Mouse (Mus musculus): ENCODE results near the gene Cgnl1. TPM values are rescaled to one million over a fixed set of nuclear protein-coding genes. Genes with fewer than 3 reads are reported as not detected.

Gene Cgnl1
- polyA plus RNA-seq, 1 experiment from 2014 or later, result 7.0 TPM

- WGBS, result 98% methylated on average over 2 of the region's 2 CpGs
- H3K4me1 ChIP-seq (ENCODE audit: control insufficient read depth, insufficient read depth, low read length), result peaks cover 23% of the 10 kb centered on the region
- no peaks in the 10 kb centered on the region for H3K36me3 ChIP-seq (ENCODE audit: control insufficient read depth, insufficient read depth, low read length)
Observed at GRCm38 (mm10) chr9:71675216-71675615, 96.2 kb downstream of the Cgnl1 start.

GRCm38 (mm10) chr9:71674476-71674875, 96.9 kb downstream of the Cgnl1 start:
- Histone ChIP-seq H3K27me3 (replicated peaks; ENCODE audit: control insufficient read depth, insufficient read depth, low read length) (no peaks in the 10 kb centered on the region), H3K4me2 (ENCODE audit: low read depth, low read length) (no peak overlapping the region), H3K9ac (ENCODE audit: low read depth, low read length) (no peak overlapping the region), H3K36me3 (ENCODE audit: control insufficient read depth, insufficient read depth, low read length) (no peaks in the 10 kb centered on the region), H3K4me1 (ENCODE audit: control insufficient read depth, insufficient read depth, low read length) (peaks cover 25% of the 10 kb centered on the region), H3K4me3 (ENCODE audit: low read length) (no peak overlapping the region), H3K27ac (ENCODE audit: low read length) (no peak overlapping the region), H3K9me3 (ENCODE audit: control insufficient read depth, low read length) (no peaks in the 10 kb centered on the region)
- ATAC-seq, result no peak
- WGBS, result 30% methylated on average over 5 of the region's 5 CpGs

More at GRCm38 (mm10) chr9:71675216-71675615, 96.2 kb downstream of the Cgnl1 start:
- Histone ChIP-seq H3K27me3 (replicated peaks; ENCODE audit: control insufficient read depth, insufficient read depth, low read length) (no peaks in the 10 kb centered on the region), H3K4me3 (ENCODE audit: low read length) (no peak overlapping the region), H3K27ac (ENCODE audit: low read length) (no peak overlapping the region), H3K9me3 (ENCODE audit: control insufficient read depth, low read length) (no peaks in the 10 kb centered on the region), H3K9ac (ENCODE audit: low read depth, low read length) (no peak overlapping the region), H3K4me2 (ENCODE audit: low read depth, low read length) (no peak overlapping the region)
- ATAC-seq, result no peak

GRCm38 (mm10) chr9:71672495-71672894, 98.9 kb downstream of the Cgnl1 start:
- WGBS, result over 99% methylated on average over 4 of the region's 4 CpGs
- no peaks in the 10 kb centered on the region for H3K36me3 ChIP-seq (ENCODE audit: control insufficient read depth, insufficient read depth, low read length)
- H3K4me3 ChIP-seq (ENCODE audit: low read length), result no peak overlapping the region
- H3K27me3 ChIP-seq (replicated peaks; ENCODE audit: control insufficient read depth, insufficient read depth, low read length), result no peaks in the 10 kb centered on the region
- H3K4me2 ChIP-seq (ENCODE audit: low read depth, low read length), result no peak overlapping the region
- H3K4me1 ChIP-seq (ENCODE audit: control insufficient read depth, insufficient read depth, low read length), result peaks cover 25% of the 10 kb centered on the region
- H3K9ac ChIP-seq (ENCODE audit: low read depth, low read length), result no peak overlapping the region
- no peak for ATAC-seq
- no peaks in the 10 kb centered on the region for H3K9me3 ChIP-seq (ENCODE audit: control insufficient read depth, low read length)
- no peak overlapping the region for H3K27ac ChIP-seq (ENCODE audit: low read length)

- Histone ChIP-seq H3K4me2 (ENCODE audit: low read depth, low read length) (no peak overlapping the region), H3K27me3 (replicated peaks; ENCODE audit: control insufficient read depth, insufficient read depth, low read length) (no peaks in the 10 kb centered on the region), H3K4me3 (ENCODE audit: low read length) (no peak overlapping the region), H3K36me3 (ENCODE audit: control insufficient read depth, insufficient read depth, low read length) (no peaks in the 10 kb centered on the region), H3K27ac (ENCODE audit: low read length) (peak overlapping the region; percentile 38; the same call in 1 of the 2 replicates), H3K9me3 (ENCODE audit: control insufficient read depth, low read length) (no peaks in the 10 kb centered on the region), H3K9ac (ENCODE audit: low read depth, low read length) (no peak overlapping the region), H3K4me1 (ENCODE audit: control insufficient read depth, insufficient read depth, low read length) (peaks cover 32% of the 10 kb centered on the region)
- ATAC-seq, result peak; percentile 40; the same call in 1 of the 2 replicates
- 52% methylated on average over 5 of the region's 5 CpGs for WGBS
Observed at GRCm38 (mm10) chr9:71670677-71671076, 100.7 kb downstream of the Cgnl1 start.

DNA sequence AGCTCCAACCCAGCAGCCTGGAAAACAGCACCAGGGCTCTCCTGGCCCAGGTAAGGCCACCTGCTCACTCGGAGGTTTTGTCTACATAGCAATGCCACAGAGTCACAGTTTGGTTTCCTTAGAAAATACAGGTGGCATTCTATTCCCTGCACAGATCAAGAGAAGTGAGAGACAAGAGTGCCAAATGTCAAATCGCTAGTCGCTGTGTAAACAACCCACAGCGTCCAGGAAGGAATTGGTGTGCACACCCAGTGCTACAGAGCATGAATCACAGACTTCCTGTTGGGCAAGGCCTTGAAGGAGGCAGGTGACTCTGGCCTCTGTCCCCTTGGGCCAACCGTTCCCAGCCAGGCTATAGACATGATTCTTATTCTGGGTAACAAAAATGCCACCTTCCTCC, 103.8 kb downstream of the Cgnl1 start:
- Histone ChIP-seq H3K27me3 (replicated peaks; ENCODE audit: control insufficient read depth, insufficient read depth, low read length) (no peaks in the 10 kb centered on the region), H3K4me1 (ENCODE audit: control insufficient read depth, insufficient read depth, low read length) (peaks cover 37% of the 10 kb centered on the region), H3K4me3 (ENCODE audit: low read length) (no peak overlapping the region), H3K27ac (ENCODE audit: low read length) (peak overlapping the region; percentile 76), H3K9ac (ENCODE audit: low read depth, low read length) (peak overlapping the region; percentile 38; the same call in 1 of the 2 replicates), H3K36me3 (ENCODE audit: control insufficient read depth, insufficient read depth, low read length) (no peaks in the 10 kb centered on the region), H3K4me2 (ENCODE audit: low read depth, low read length) (no peak overlapping the region), H3K9me3 (ENCODE audit: control insufficient read depth, low read length) (no peaks in the 10 kb centered on the region)
- 29% methylated on average over 5 of the region's 5 CpGs for WGBS
- ATAC-seq, result peak; percentile 82

DNA sequence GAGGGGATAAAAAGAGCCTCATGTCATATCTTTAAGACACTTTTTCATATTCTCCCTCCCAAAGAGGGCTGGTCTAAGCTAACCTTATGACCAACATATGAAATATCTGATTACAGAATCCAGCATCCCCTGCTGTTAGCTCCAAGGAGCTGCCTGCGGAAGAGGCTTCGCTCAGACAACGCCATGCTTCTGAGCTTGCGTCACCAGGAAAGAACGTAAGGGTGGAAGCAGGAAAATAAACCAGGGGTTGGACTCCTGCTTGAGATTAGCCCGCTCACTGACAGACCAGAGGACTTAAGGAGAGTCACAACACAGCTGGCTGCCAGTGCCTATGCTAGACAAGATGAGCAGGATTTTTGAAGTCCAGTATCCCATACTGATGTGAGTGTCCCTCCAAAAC, 105.0 kb downstream of the Cgnl1 start:
- no peak overlapping the region for H3K9ac ChIP-seq (ENCODE audit: low read depth, low read length)
- H3K4me3 ChIP-seq (ENCODE audit: low read length), result no peak overlapping the region
- H3K9me3 ChIP-seq (ENCODE audit: control insufficient read depth, low read length), result no peaks in the 10 kb centered on the region
- 50% methylated on average over 6 of the region's 6 CpGs for WGBS
- no peak overlapping the region for H3K4me2 ChIP-seq (ENCODE audit: low read depth, low read length)
- ATAC-seq, result 0 out of 2 replicates have a peak, but pooled peaks have one; percentile 5
- no peaks in the 10 kb centered on the region for H3K27me3 ChIP-seq (replicated peaks; ENCODE audit: control insufficient read depth, insufficient read depth, low read length)
- no peaks in the 10 kb centered on the region for H3K36me3 ChIP-seq (ENCODE audit: control insufficient read depth, insufficient read depth, low read length)
- H3K27ac ChIP-seq (ENCODE audit: low read length), result peak overlapping the region; percentile 42; the same call in 1 of the 2 replicates
- peaks cover 37% of the 10 kb centered on the region for H3K4me1 ChIP-seq (ENCODE audit: control insufficient read depth, insufficient read depth, low read length)

- H3K9me3 ChIP-seq (ENCODE audit: control insufficient read depth, low read length), result no peaks in the 10 kb centered on the region
- no peaks in the 10 kb centered on the region for H3K36me3 ChIP-seq (ENCODE audit: control insufficient read depth, insufficient read depth, low read length)
- no peak overlapping the region for H3K27ac ChIP-seq (ENCODE audit: low read length)
- peaks cover 37% of the 10 kb centered on the region for H3K4me1 ChIP-seq (ENCODE audit: control insufficient read depth, insufficient read depth, low read length)
- ATAC-seq, result no peak
- 74% methylated on average over 3 of the region's 3 CpGs for WGBS
- no peak overlapping the region for H3K9ac ChIP-seq (ENCODE audit: low read depth, low read length)
- no peak overlapping the region for H3K4me3 ChIP-seq (ENCODE audit: low read length)
- no peak overlapping the region for H3K4me2 ChIP-seq (ENCODE audit: low read depth, low read length)
- no peaks in the 10 kb centered on the region for H3K27me3 ChIP-seq (replicated peaks; ENCODE audit: control insufficient read depth, insufficient read depth, low read length)
Observed at GRCm38 (mm10) chr9:71665493-71665892, 105.9 kb downstream of the Cgnl1 start.

DNA sequence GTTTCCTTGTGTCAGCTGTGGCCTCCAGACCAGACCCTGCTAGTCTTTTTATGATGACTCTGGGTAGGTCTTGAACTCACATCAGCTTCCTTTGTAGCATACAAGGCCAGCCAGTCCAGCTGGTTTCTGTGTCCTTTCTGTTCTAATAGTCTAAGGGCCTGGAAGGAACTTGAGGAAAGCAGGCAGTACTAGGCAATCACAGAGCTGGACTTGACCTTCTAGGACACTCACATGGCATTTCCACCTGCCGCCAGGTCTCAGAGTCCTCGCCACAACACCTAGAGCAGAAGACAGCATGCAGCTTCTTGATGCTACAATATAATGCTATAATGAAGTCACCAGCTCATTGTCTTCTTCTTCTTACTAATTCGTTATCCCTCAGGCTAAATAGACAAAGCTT, 106.5 kb downstream of the Cgnl1 start:
- no peak overlapping the region for H3K9ac ChIP-seq (ENCODE audit: low read depth, low read length)
- peaks cover 38% of the 10 kb centered on the region for H3K4me1 ChIP-seq (ENCODE audit: control insufficient read depth, insufficient read depth, low read length)
- 93% methylated on average over 3 of the region's 3 CpGs for WGBS
- H3K9me3 ChIP-seq (ENCODE audit: control insufficient read depth, low read length), result no peaks in the 10 kb centered on the region
- no peaks in the 10 kb centered on the region for H3K27me3 ChIP-seq (replicated peaks; ENCODE audit: control insufficient read depth, insufficient read depth, low read length)
- no peak overlapping the region for H3K4me3 ChIP-seq (ENCODE audit: low read length)
- H3K4me2 ChIP-seq (ENCODE audit: low read depth, low read length), result no peak overlapping the region
- H3K36me3 ChIP-seq (ENCODE audit: control insufficient read depth, insufficient read depth, low read length), result no peaks in the 10 kb centered on the region
- no peak for ATAC-seq
- H3K27ac ChIP-seq (ENCODE audit: low read length), result no peak overlapping the region

- Histone ChIP-seq H3K4me1 (ENCODE audit: control insufficient read depth, insufficient read depth, low read length) (peaks cover 40% of the 10 kb centered on the region), H3K9me3 (ENCODE audit: control insufficient read depth, low read length) (no peaks in the 10 kb centered on the region), H3K27ac (ENCODE audit: low read length) (0 out of 2 replicates have a peak overlapping the region, but pooled peaks have one; percentile 15), H3K36me3 (ENCODE audit: control insufficient read depth, insufficient read depth, low read length) (no peaks in the 10 kb centered on the region), H3K9ac (ENCODE audit: low read depth, low read length) (no peak overlapping the region), H3K27me3 (replicated peaks; ENCODE audit: control insufficient read depth, insufficient read depth, low read length) (no peaks in the 10 kb centered on the region), H3K4me2 (ENCODE audit: low read depth, low read length) (no peak overlapping the region), H3K4me3 (ENCODE audit: low read length) (no peak overlapping the region)
- ATAC-seq, result no peak
- WGBS, result 54% methylated on average over 11 of the region's 11 CpGs
Observed at GRCm38 (mm10) chr9:71663421-71664217, 107.8 kb downstream of the Cgnl1 start.
